Mouse (Mus musculus): ENCODE measurements around the gene Dpm1.

Gene Dpm1

DNA sequence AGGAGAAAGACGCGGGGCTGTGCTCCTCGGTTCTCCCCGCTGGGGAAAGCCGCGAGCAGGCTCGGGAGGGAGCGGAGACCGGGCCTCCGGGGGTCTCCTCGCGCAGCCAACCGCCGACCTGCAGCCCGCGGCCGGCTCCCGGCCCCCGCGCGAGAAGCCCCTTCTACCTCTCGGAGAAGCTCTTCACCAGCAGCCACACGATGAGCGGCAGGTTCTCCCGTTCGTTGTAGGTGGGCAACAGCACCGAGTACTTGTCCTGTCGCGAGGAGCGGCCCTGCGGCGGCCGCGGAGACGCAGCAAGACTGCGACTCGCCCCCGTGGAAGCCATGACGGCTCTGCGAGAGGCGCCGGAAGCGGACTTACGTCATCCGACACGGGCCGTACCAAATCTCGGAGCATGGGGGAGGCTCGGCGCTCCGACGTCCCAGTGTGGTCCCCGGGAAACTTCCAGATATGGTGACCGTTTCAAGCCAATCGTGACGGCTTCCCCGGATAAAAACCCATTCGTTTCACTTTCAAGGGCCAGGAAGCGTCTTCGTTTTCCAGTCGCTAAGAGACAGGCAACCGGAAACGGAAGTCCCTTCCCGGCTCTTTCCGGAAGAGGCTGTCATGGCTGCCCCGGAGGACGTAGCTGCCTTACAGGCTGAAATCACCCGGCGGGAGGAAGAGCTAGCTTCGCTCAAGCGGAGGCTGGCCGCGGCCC, at the start of gene Dpm1, which contains the start of the genes Gm20716 and Mocs3:
Gene Dpm1 (minus strand): TSS at position 566 of the 703 bp plus-strand sequence.
Gene Gm20716 (minus strand): TSS at position 339 of the 703 bp plus-strand sequence.
Gene Mocs3 (plus strand): TSS at position 597 of the 703 bp plus-strand sequence.
- CTCF ChIA-PET, result interaction anchor here (1.4 kb wide), 1 partner anchor 23 kb away, joined by 3 read pairs; no protein-coding TSS in a partner anchor

DNA sequence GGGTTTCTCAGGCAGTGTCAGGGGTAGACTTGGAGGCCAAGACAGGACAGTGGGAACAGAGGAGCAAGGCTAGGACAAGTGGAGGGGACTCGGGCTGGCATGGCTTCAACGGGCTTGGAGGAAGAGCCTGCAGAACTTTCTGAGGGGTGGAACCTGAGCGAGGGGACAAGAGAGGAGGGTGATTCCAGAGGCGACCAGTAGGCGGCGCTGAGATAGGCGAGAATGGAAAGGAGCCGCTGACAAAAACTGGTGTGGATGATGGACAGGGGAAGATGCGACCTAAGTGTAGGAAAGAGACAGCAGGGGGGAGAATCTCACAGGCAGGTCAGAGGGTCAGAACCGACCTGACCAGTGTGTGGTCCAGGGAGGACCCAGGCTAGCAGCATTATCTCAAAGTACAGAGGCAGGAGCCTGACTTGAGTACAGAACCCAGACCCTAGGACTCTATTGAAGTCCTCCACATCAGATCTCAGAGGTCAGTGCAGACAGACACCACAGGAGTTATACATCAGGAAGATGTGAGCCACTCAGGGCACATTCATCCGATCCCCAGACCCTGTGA, 44.1 kb upstream of the Dpm1 start:
- CTCF ChIA-PET, result interaction anchor here (0.6 kb wide), 1 partner anchor 26 kb away, joined by 7 read pairs; no protein-coding TSS in a partner anchor

DNA sequence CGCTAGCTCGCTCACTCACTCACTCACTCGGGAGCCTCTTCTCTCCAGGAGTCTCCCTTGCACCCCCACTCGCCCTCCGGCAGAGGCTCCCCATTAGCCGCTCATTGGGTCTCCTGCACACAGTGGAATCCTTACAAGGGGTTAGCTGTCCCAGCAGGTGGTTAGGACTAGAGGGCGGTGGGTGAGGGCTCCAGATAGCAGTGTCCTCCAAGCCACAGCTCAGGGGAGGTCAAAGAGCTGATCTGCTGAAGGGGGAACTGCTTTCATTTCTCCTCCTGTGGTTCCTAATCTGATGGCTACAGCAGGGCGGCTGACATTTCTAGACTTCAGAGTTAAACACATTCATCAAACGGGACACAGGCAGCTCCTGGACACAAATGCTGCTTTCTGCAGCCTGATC, 43.0 kb upstream of the Dpm1 start:
- CTCF ChIA-PET, result interaction anchor here (0.6 kb wide), 2 partner anchors 167 to 294 kb away, joined by 3 read pairs; no protein-coding TSS in a partner anchor

DNA sequence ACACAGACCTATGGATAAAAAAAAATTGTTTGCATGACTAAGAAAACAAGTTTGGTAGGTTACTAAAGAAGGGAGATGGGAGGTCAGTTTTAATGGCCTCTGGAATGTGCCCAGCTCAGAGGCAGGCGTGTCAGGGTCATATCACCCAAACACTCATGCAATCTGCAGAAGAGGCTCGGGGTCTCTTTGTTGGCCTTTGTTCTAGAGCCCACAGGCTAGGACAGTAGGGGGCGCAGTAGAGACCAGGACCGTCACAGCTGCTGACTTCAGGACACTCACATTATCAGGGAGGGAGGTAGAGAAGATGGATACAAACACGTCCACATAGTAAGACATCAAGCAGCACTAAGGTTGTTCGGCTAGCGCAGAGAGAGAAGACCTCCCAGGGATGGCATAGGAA, 37.6 kb upstream of the Dpm1 start:
- CTCF ChIA-PET, result no interaction called here

DNA sequence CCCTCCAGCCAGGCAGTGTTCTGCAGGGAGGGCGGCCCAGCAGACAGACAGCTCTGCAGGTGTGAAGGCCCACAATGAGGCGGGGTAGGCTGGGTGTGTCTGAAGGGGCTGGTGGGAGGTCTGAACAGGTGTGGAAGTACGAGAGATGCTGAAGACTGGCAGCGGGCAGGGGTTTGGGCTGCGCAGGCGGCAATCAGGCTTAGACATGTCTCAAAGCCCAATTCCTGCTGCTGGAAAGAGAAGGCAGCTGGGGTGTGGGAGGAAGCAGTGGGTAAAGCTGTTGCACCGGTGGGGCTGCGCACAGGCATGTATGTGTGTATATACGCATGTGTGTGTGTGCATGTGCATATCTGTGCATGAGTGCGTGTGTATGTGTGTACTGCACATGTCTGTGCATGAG, 30.5 kb upstream of the Dpm1 start:
- CTCF ChIA-PET, result no interaction called here

DNA sequence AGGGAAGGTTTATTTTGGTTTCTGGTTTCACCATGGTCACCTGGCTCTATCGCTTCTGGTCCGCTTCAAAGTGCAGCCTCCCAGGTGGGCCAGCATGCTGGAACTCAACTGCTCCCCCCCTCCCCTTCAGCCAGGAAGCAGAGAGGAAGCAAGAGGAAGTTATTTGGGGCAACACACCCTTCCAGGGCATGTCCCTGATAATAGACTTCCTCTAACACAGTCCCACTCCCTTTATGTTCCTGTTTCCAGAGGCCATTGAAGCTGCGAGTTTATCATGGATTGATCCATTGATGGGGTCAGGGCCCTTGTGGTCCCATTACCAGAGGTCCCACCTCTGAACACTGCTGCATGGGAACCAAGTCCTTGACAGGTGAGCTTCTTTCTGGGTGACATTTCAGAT, 29.7 kb upstream of the Dpm1 start:
- CTCF ChIA-PET, result no interaction called here

DNA sequence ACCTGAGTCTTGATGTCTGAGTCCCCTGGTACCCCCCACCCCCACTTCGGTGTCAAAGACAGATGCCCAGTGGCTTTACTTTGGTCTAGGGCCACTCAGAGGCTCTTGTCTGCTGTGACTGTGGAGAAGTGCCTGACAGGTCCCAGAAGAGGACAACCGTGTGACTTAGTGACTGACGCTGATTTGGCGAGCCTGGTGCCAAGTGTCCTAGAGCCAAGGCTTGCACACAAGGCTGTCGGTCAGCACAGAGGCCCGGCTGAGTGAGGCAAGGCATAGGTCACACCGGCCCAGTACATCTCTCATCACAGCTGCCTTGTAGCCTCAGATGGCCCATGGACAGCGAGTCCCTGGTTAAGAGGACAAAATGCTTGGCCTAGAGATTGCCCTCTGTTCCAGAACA, 28.7 kb upstream of the Dpm1 start:
- CTCF ChIA-PET, result no interaction called here

DNA sequence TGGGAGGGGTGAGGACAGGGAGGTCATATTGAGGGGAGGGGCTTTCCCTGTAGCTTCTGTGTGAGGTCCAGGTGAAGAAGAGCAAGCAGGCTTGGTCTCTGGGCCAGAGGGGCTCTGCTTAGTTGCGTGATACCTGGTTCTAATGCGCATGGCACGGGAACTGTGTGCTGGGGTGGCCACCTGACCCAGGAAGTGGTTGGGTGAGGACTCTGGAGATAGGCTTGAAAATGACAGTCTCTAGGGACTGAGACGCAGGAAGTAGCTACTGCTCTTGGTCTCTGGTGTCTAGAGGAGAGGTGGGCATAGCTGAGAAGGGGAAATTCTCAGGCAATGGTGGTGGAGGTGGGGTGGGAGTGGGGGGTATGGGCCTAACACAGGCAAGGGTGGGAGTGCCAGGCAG, 26.8 kb upstream of the Dpm1 start:
- CTCF ChIA-PET, result no interaction called here

DNA sequence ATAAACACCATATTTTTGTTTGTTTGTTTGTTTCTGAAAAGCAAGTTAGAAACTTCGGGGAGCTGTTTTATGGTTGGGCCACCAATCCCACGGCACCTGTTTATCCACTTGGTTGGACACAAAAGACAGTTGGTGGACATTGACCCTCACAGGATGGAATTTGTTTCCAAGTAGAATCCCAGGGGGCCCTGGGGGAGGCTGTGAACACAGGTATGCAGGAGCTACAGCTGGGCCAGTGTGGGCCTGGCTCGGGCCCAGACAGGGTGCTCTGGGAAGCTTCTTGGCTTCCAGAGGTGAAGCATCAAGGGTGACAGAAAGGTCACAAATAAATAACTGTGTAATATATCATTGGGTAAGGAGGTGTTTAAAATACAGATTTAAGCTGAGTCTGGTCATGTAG, 26.1 kb upstream of the Dpm1 start:
- CTCF ChIA-PET, result interaction anchor here (0.6 to 0.9 kb wide), 2 partner anchors 14 to 24 kb away, joined by 4 read pairs; no protein-coding TSS in a partner anchor

DNA sequence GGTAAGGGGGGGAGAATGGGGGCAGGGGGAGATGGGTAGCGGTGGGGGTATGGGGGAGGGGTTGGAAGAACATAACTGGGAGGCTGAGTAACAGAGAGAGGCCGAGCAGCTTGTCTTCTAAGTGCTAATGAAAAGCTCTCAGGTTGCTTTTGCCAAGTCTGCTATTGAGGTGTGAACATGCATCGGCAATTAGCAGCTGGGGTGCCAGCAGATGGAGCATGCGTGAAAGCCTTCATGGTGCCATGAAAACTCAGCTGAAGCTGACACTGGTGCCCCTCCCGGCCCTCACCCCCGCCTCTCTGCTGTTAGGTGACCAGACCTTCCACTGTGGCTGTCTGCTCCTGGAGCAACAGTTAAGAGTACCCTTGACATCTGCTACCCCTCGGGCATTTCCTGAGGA, 23.4 kb upstream of the Dpm1 start:
- CTCF ChIA-PET, result interaction anchor here (1.3 kb wide), 1 partner anchor 192 kb away, joined by 4 read pairs; no protein-coding TSS in a partner anchor

DNA sequence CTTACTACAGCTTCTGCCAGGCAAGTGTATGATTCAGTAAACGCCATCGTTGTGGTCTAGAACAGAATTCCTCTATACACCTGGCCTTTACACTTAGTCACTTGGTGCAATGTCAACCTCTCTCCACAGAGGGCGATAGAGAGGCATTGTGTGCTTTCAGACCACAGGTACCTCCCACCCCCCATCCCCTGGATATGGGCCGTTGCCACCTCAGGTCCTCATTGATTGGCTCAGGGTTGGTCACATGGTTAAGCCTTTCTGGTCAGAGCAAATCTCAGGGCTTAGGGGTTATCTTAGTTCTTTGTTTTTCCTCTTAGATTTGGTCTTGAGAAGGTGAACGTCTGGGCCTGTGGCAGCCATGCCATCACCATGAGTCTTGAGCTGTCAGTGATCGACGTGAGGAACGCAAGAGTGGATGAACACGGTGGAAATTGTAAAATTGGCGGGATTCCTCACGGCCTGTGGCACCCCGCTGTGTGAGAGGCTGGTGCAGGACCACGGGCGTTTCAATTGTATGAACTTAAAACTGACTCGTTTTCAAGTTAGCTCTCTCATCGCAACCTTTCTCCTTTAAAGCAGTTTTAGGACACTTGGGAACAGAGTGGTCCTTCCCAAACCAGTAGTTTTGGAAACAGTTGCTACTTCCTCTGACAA, 22.4 kb upstream of the Dpm1 start:
- CTCF ChIA-PET, result interaction anchor here (0.6 to 1.3 kb wide), 2 partner anchors 117 to 193 kb away, joined by 3 to 4 read pairs; no protein-coding TSS in a partner anchor

DNA sequence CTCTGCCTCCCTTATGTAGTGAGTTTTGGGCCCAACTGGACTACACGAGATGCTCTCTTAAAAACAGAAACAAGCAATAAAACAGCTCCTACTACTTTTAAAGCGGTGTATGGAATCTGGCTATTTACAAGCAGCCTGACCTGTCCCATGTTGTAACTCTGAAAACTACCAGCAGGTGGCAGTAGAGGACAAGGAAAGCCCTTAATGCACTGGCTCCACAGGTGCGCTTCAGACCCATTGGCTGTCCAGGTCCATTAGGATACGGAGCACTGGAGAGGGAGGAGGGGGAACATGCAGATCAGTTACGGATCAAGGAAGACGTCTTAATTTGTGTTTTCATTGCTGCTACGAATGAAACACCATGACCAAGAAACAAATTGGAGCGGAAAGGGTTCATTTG, 19.9 kb upstream of the Dpm1 start:
- CTCF ChIA-PET, result interaction anchor here (0.6 to 1.7 kb wide), 4 partner anchors 195 to 1858 kb away, joined by 3 to 16 read pairs (median 5); no protein-coding TSS in a partner anchor

DNA sequence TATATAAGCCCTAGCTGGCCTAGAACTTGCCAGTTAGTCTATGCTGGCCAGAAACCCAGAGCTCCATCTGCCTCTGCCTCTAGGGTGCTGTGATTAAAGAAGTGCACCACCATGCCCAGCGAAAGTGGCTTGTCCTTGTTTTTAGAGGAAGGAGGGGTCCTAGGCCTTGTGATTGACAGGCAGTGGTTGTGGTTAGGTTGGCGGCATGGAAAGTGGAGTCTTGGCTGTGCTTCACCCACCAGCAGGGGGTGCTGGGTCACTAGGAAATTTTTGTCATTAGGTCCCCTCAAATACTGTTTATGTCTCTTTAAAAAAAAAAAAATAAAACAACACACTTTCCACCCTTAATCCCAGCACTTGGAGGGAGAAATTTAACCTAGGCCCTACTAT, 18.5 kb upstream of the Dpm1 start:
- CTCF ChIA-PET, result interaction anchor here (0.6 to 1.7 kb wide), 6 partner anchors 18 to 436 kb away, joined by 3 to 12 read pairs (median 7); no protein-coding TSS in a partner anchor

DNA sequence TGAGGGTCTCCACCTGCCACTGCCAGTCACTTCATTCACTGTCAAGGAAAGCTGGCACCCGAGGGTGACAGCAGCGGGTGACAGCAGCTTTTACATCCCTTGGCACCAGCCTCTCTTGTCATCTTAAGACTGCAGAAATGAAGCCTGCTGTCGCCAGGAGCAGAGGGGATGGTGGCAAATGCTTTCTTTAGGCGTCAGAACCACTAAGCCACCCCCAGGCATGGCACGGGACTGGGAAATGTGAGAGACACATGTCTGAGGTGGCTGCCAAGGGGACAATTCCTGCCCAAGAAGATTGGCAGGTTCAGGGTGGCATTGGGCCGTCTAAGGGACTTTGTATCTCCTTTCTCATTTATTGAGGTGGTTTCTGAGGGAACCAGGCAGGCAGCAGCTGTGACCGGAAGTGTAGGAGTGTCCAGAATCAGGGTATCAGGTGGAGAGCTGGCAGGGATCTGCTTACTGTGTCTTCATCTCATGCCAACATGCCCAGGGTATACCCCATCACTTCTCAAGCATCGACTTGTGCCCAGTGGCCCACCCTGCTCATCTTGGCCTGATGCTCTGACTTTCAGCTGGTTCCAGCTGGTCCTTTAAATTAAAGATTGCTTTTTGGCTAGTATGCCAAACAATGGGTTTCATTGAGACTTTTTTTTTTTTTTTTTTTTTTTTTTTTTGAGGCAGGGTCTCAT, 17.9 kb upstream of the Dpm1 start:
- CTCF ChIA-PET, result interaction anchor here (0.6 to 1.7 kb wide), 4 partner anchors 18 to 436 kb away, joined by 7 to 12 read pairs (median 7); no protein-coding TSS in a partner anchor

DNA sequence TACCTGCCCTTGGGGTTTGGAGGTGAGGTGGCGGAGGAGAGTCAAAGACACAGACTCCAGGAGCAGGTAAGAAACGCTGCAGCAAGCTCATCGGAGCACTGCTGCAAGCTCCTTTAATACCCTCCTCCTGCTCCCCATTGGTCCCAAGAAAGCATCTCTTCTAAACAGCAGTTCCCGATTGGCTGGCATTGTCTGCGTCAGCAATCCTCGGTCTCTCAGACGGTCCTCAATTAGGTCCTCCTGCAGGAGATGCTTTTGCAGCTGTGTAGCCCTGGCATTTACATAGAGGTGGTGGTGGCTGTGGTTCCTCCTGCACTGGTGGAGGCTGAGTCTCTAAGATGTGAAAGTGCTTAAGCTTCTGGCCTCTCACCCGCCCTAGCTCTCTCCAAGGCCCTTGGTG, 15.2 kb upstream of the Dpm1 start:
- CTCF ChIA-PET, result no interaction called here

DNA sequence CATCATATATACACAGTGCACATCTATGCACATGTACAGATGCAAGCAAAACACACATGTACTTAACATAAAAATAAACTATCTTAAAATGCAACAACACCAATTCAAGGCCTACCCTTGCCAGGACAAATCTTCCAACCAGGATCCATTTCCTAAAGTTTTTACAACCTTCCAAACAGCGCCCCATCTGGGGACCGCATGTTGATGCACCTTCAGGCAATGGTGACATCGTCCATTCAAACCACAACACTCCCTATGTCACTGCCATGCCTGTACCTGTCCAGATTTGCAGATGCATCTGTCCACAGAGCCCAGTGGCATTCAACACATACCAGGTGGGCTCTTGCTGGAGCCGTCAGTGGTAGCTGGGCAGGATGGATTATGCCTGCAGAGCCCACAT, 12.9 kb upstream of the Dpm1 start:
- CTCF ChIA-PET, result interaction anchor here (0.5 kb wide), 1 partner anchor 128 kb away, joined by 3 read pairs; no protein-coding TSS in a partner anchor

DNA sequence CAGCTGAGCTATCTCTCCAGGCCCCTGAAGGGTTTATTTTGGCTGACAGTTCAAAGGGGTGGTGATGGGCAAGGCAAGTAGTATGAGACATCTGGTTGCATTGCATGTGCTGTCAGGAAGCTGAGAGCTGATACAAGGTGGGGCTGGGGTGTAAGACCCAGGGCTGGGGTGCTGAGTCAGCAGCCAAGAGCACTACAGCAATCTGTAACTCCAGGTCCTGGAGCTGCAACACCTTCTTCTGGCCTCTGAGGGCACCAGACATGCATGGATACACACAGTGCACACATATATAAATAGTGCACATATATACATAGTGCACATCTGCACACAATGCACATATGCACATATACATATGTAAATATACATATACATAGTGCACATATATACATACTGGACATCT, 12.4 kb upstream of the Dpm1 start:
- CTCF ChIA-PET, result interaction anchor here (0.5 kb wide), 1 partner anchor 128 kb away, joined by 3 read pairs; no protein-coding TSS in a partner anchor

DNA sequence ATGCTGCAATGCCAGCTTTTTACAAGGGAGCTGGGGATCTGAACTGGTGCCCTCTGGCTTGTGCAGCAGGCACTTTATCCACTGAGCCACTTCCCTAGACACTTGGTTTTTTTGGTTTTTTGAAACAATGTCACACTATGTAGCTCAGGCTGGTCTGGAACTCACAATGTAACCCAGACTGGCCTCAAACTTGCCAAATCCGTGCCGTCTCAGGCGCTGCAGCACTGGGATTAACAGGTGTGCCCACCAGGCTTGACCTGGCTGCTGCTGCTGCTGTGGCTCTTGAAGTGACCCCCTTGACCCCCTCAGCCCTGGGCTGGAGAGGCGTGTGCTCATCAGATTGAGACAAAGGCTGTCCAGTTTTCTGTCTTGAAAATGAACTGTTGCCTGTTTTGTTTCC, 7.9 kb upstream of the Dpm1 start:
- CTCF ChIA-PET, result no interaction called here

DNA sequence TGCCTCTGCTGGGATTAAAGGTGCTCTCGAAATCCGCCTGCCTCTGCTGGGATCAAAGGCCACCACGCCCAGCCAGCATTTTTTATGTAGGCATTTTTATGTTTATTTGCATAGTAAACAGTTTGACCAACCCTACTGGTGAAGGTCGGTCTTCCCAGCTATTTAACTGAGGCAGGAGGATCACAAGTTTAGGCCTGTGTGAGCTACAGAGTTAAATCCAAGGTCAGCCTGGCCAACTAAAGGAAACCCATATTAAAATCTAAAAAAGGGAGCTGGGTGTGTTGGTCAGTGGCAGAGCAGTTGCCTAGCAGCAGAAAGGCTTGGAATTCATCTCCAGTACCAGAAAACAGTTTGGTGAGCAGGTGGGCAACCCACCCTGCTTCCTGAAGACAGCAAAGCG, 2.9 kb upstream of the Dpm1 start:
- CTCF ChIA-PET, result no interaction called here

DNA sequence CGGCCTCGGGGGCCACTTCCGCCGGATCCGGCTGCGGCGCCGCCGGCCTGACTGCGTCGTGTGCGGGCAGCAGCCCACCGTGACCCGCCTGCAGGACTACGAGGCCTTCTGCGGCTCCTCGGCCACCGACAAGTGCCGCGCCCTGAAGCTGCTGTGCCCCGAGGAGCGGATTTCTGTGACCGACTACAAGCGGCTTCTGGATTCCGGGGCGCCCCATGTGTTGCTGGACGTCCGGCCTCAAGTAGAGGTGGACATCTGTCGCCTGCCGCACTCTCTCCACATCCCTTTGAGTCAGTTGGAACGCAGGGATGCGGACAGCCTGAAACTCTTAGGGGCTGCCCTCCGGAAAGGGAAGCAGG, 1.1 kb upstream of the Dpm1 start:
- CTCF ChIA-PET, result interaction anchor here (0.6 kb wide), 1 partner anchor 370 kb away, joined by 3 read pairs; the partner anchor contains the start of gene Nfatc2

DNA sequence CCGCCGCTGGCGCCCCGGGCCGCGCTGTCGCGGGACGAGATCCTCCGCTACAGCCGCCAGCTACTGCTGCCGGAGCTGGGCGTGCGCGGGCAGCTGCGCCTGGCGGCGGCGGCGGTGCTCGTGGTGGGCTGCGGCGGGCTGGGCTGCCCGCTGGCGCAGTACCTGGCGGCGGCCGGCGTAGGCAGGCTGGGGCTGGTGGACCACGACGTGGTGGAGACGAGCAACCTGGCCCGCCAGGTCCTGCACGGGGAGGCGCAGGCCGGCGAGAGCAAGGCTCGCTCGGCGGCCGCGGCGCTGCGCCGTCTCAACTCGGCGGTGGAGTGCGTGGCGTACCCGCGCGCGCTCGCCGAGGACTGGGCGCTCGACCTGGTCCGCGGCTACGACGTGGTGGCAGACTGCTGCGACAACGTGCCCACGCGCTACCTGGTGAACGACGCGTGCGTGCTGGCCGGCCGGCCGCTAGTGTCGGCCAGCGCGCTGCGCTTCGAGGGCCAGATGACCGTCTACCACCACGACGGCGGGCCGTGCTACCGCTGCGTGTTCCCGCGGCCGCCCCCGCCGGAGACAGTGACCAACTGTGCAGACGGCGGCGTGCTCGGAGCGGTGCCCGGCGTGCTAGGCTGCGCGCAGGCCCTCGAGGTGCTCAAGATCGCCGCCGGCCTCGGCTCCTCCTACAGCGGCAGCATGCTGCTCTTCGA, 531 bp upstream of the Dpm1 start:
- CTCF ChIA-PET, result no interaction called here

All from spleen, embryonic (tissue).